Mouse (Mus musculus) mouse embryonic stem cell (cell line): ENCODE results near the gene Pxylp1.

Source experiments
- in situ Hi-C, 2 experiments: fragments of 300-500 bp; cut with MboI; formaldehyde crosslinking; loops; 1 replicate in 1 of 2; 3 replicates in 1 of 2; pipeline ENCODE4 v1.14.3; 2019 to 2020; ENCODE audit warnings: low sequenced_read_pairs in 2 of 2, low pct_unique_long_range_greater_than_20kb in 1 of 2, mixed read lengths in 1 of 2; ENCODE audit not compliant: unreplicated experiment in 1 of 2

Gene Pxylp1

DNA sequence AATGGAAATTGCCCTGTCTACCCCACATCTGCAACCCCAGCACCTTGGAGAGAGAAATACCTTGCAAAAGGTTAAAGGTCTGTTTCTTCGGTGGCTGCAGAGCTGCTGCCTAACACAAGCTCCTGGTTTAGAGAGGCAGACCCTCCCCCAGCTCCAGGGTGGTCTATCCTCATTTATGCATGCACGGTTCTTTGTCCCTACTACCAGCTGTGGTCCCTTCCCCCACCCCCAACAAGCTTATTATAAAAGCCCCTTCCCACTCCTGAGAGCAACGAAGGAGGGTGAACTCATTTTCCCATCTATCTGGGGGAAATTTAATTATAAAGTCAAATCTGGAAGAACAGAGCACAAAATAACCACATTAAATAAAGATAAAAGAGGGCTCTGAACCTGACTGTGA lies at the start of gene Pxylp1:
Pxylp1 (minus strand) TSS at position 124 of the 400 bp plus-strand sequence.
- in situ Hi-C loops = no loop called here

DNA sequence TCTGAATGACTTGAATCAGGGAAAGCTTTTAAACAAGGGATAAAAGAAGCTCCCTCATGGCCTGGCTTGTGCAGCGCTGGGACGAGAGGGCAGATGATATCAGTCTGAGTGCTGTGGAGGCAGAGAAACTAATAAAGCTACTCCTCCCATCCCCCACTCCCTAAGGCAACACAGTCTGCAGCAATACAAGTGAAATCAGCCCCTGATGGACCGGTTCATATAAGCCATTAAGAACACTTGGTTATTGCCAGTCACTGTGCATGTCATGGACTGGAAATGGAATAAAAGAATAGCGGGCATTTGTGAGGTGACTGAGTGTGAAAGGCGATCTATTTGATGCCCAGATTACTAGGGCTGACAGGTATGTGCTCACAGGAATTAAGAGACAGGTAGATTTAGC lies 46.4 kb upstream of the Pxylp1 start:
- in situ Hi-C loops = loop anchor here in 1 of 2 experiments (25.0 kb wide), 1 partner anchor 223 kb away; no protein-coding TSS in a partner anchor

DNA sequence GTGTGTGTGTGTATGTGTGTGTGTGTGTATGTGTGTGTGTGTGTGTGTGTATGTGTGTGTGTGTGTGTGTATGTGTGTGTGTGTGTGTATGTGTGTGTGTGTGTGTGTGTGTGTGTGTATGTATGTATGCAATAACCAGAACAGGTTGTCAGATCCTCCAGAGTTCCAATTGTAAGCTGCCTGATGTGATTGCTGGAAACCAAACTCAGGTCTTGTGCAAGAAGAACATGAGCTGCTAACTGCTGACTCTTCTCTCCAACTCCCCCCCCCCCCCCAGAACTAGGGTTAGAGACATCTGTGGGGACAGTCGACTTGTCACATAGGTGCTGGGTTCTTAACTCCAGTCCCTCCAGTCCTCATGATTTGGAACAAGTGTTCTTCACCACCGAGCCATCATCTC lies 44.0 kb upstream of the Pxylp1 start:
- in situ Hi-C loops = loop anchor here in 1 of 2 experiments (25.0 kb wide), 1 partner anchor 226 kb away; no protein-coding TSS in a partner anchor

DNA sequence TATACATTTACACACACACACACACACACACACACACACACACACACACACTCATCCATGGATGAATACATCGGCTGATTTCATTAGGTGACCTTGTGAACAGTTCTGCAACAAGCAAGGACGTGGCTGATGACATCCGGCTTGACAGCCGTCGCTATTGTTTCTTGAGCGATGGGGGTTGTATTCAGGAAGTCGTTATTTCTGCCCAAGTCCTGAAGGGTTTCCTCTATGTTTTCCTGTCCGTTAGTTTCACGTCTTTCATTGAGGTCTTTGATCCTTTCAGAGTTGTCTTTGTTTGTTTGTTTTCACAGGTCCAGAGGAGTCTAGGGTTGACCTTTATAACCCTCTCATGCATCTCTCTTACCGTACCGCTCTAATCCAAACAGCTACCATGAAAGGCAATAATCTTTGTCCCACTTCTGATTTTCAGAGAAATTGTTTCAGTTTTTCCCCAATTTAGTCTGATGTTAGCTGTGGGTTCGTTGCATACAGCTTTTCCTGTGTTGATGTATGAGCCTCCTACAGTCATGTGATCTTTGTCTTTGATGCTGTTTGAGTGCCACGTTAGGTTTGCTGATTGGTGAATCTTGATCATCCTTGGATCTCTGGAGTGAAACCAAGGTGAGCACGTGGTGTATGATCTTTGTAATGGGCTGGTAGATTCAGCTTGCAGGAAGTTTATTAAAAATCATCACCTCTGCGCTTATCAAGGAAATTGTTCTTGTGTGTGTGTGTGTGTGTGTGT lies 43.3 kb upstream of the Pxylp1 start:
- in situ Hi-C loops = loop anchor here in 1 of 2 experiments (25.0 kb wide), 1 partner anchor 227 kb away; no protein-coding TSS in a partner anchor

DNA sequence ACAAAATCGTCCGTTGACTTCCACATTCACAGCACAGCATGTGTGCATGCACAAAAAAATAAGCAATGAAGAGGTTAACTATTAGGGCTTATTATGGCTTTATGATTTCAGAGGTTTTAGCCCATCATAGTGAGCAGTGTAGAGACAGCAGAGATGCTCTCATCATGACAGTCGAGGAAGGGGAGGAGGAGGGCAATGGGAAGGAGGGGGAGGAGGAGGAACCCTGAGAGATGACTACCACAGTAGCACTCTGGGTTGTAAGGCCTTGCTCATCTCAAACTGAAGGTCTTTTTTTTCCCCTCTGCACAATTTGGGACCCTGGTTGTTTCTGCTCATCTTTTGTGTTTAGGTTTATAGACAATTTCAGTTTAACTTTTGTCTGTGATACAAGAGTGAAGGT lies 42.3 kb upstream of the Pxylp1 start:
- in situ Hi-C loops = loop anchor here in 1 of 2 experiments (25.0 kb wide), 1 partner anchor 227 kb away; no protein-coding TSS in a partner anchor

DNA sequence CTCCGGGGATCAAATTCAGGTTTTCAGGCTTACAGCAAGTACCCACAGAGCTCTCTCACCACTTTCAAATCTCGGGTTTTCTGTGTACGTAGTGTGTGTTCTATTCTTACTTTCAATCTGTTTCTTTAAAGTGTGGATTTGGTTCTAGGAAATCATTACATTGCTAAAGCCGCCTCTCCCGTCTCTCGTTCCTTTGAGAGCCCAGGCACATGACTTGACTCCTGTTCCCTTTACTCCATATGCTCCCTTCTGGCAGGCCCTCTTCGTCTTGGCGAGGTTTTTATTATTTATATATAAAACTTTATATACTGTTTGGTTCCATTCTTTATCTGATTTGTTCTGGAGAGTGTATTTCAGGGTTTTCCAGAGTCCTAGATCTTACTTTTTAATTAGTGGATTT lies 40.3 kb upstream of the Pxylp1 start:
- in situ Hi-C loops = loop anchor here in 1 of 2 experiments (25.0 kb wide), 1 partner anchor 230 kb away; no protein-coding TSS in a partner anchor

DNA sequence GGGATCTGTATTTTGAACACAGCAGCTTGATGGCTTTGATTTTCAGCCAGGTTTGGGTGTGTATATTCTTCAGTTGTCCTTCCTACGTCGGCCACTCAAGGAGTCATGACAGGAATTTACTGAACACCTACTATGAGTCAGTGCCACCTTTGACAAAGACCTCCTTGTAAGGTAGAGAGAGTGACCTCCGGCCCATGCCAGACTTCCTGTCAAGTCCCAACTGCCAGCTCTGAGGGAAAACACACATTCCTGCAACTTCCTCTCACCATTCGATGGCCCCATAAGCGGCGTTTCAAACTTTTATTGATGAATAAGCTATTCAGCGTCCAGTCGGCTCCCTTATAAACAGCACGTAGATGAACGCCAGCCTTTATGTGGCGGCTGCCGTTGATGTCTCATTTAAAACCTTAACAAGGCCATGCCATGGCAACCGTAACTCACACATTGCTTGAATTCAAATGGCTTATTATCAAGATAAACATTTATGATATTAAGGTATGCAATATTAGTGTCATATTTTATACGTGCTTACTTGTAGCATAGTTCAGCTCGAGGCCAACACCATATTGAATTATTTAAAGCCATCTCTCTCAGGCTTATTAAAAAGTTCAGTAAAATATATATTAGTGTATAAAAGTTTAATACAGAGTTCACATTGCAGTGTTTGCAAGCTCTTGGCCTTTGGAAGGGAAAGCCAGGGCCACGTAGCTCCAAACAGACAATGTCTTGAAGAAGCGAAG lies 31.3 kb upstream of the Pxylp1 start:
- in situ Hi-C loops = loop anchor here in 1 of 2 experiments (10.0 kb wide), 1 partner anchor 241 kb away; no protein-coding TSS in a partner anchor

DNA sequence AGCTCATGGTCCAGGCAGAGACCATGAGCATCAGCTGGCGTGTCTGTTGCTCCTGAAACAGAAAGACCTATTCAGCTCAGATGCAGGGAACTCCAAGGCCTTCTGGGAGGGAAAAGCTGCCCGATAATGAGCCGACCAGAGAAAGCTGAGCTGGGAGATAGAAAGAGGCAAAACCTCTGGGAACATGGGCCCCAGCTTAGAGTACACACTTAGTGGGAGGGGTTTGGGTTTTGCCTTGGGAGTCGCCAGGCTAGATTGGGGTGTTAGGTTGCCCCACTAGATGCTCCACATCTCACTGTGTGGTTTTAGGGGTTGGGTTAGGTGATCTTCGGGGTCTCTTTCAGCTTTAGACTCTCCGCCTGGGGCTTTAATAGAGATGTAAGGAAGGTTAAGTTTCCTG lies 30.6 kb upstream of the Pxylp1 start:
- in situ Hi-C loops = loop anchor here in 1 of 2 experiments (10.0 kb wide), 1 partner anchor 242 kb away; no protein-coding TSS in a partner anchor

DNA sequence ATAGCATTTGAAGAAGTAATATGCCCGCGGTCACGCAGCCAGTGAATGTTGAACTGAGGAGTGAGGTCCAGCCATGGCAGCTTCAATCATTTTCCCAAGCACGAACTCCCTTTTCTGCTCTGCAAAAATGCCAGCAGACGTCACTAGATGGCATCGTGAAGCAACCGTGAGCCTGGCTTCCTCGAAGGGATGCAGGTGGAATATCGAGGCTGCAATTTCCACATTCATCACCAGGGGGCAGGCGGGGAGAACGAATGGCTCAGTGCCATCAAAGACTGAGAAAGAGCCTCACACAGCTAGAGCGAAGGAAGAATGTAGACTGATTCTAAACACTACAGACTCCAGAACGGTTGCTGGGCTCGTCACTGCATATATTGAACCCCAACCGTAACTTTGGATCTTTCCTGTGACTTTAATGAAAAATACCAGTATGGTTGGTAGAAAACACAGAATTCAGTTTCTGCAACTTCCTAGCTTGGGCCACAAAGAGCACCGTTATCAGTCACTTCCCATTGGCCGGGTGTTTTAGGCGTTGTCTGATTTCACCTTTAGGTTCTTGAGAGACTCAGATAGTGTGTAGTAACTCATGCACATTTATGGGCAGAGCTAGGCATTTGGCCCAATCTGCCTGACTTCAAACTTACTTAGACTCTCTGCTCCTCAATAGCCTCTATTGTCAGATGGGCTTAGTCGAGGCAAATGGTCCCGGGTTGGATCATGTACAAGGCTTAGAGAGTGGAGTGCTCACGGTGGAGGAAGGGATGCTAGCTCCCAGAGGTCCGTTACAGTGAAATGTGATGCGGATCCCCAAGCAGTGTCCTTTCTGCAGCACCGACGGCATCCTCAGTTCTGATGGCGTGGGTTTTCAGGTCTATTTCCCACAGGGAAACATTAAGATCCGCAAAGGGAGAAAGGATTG lies 24.4 kb upstream of the Pxylp1 start:
- in situ Hi-C loops = loop anchor here (5.0 to 10.0 kb wide), 2 partner anchors 148 to 150 kb away; no protein-coding TSS in a partner anchor

DNA sequence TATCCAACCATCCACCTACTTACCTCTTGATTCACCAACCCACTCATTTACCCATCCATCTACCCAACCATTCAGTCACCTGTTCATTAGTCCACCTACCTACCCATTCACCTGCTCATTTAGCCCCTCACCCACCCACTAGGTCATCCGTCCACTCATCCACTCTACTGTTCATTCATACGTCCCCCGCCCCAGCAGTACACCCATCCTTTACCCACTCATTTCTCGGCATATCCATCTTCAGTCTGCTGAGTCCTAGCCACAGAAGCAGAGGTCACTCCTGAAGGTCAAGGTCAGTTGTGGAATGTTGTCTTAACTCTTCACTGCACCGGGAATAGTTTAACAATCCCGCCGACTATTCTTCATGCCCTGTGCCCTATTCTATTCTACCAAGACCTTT lies 23.6 kb upstream of the Pxylp1 start:
- in situ Hi-C loops = loop anchor here (5.0 to 10.0 kb wide), 2 partner anchors 149 to 151 kb away; no protein-coding TSS in a partner anchor

DNA sequence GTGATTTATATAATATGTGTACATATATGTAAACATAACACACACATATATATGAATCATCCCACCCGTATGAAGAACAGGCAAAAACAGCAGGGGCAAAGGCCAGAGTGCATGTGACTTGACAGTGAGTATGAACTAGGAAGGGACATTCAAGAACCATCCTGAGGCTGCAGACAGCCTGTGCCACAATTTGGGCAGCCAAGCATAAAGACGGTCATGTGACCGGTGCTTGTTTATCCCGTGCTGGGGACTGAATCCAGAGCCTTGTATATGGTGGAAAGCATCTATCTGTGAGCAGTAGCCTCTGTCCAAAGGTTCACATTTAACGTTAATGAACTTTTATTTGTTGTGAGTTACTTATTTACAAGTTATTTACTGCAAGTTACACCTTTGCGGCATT lies 22.4 kb upstream of the Pxylp1 start:
- in situ Hi-C loops = loop anchor here (5.0 to 10.0 kb wide), 2 partner anchors 150 to 152 kb away; no protein-coding TSS in a partner anchor

DNA sequence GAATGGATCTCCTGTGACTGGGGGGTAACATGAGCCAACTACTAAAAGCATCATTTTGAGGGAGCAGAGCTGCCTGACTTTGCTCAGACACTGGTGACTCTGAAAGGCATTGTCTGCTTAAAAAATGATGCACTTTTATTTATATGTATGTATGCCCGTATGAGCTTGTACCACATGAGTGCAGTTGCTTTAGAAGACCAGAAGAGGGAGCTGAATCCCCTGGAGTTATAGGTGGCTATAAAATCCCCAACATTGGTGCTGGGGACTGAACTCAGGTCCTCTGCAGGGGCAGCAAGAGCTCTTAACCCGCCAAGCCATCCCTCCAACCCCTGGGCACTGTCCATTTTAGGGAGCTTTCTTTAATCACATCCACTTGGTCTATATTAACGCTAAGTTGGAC lies 21.5 kb upstream of the Pxylp1 start:
- in situ Hi-C loops = loop anchor here in 1 of 2 experiments (10.0 kb wide), 1 partner anchor 151 kb away; no protein-coding TSS in a partner anchor

DNA sequence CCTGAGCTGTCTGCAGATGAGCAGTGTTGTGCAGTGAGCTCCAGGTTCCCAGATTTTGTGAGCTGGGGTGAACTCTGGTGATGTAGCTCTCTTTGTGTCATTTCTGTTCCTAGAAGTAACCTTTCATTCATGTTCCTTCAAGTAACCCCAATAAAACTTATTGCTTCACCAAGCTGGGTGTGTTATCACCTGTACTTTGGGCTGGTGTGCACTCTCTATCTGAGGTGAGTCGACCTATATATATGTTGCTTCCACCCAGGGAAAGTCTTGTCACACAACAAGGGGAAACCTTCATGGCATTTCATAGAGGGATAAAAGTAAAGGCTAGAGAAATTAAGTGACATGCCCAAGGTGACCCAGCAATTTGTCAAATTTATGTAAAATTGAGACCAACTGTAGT lies 17.0 kb upstream of the Pxylp1 start:
- in situ Hi-C loops = no loop called here

DNA sequence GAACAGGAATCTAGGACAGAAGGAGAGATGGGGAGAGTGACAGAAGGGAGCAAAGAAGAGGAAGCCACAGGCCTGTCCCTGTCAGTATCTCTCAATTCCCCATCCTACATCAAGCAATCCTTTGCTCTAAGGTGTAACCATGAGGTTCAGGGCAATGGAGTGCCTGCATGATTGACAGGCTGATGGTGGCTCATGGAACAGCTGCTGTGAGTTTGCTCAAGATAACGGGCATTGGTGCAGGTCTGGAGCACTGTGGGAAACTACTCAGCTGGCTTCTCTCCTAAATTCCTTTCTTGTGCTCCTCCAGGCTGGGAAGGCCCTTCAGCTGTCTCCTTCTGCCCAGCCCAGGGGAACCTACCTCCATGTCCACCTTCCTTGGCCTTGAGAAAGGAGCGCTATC lies 16.3 kb upstream of the Pxylp1 start:
- in situ Hi-C loops = no loop called here

DNA sequence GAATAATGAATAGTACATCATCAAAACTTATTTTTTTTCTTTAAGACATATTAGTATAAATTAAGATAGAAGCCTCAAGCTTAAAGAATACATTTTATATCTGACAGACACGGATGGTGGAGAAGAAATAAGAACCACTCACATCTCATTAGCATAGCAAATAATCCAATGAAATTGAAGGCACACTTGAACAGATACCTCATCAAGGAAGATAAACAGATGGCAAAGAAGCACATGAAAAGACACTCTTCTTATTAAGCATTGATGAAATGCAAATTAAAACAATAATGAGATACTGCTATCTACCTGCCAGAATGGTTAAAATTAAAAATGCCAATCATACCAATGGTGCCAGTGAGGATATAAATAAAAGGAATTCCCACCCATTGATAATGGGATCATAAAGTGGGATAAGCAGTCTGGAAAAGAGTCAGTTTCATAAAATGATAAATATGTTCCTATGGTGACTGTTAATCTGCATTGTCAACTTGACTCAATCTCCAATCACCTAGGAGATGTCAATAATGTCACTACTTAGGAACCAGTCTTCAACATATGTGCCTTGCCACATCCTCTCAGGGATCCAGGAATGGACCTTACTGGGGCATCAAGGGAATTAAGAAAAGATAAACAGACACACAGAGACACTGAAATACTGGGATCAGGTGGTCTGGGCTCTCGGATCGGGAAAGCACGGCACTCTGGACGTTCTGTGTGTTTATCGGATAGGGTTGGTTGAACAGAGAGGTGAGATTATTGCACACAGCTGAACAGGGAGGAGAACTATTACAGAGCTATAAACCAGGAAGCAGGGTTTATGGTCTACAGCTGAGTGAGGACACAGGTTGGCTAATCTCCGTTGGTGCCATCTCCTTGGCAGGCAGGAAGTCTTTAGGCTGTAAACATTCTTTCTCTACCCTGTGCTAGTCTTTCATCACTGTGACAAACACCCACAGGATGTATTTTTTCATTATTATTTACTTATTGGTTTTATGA lies 12.2 kb upstream of the Pxylp1 start:
- in situ Hi-C loops = no loop called here

DNA sequence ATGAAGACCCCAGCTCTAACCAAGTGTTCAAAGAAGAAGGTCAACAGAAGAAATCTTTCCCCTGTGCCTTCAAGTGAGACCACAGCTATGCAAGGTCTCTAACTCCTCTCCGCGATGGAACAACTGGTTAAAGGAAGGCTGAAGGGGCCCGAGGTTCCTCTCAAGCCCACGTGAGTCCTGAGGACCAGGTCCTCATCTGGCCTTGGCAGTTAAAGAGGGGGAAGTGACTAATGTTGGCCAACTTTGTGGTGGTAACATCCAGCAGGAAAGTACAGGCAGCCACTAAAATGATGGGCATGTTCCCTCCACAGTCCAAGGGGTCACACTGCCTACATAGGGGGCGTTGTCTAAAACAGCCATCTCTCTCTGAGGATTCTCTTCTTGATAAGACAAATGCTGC lies 7.2 kb upstream of the Pxylp1 start:
- in situ Hi-C loops = no loop called here

DNA sequence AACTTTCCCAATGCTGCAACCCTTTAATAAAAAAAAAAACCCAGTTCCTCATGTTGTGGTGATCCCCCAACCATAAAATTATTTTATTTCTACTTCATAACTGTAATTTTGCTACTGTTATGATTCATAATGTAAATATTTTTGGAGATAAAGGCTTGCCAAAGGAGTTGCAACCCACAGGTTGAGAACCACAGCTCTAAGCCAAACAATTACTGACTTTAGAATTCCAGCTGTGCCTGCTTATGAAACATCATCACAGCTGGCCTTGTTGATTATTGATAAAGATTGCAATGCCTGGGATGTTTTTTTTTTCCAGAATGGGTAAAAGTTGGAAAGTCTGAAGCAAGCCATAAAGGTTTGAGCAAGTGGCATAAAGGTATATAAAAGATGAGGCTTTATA lies 6.5 kb upstream of the Pxylp1 start:
- in situ Hi-C loops = no loop called here
